Comparison of ENCODE assay signal across 9 mouse cellular contexts in the genomic region with DNA sequence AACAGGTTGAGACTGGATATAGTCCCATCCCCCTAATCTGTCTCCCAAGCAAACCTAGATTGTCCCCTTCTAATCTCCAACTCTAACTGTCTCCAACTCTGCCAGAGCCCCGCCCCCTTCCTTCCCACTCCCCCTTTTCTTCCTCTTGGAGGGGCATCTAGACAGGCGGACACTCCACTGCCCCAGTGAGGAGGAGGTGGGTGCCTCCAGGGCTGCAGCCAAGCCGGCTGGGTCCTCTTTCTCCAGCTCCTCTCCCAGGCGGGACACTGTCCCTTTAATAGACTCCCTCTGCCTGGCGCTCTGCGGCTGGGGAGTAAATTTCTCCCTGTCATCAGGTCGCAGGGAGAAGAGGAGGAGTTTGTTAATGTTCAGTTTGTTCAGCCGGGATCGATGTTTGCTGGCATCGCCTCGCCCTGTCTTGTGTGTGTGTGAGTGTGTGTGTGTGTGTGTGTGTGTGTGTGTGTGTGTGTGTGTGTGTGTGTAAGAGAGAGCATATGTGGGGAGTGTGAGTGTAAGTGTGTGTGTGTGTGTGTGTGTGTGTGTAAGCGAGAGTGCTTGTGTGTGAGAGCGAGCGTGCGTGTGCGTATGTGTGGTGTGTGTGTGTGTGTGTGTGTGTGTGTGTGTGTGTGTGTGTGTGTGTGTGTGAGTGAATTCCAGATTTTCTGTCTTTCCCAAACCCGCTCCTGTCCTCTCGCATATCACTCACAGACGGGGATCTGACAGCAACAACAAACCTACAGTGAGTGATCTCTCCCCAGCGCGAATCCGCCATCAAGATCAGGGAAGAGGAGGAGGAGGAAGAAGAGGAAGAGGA. TPM values are rescaled to one million over a fixed set of nuclear protein-coding genes. Genes with fewer than 3 reads are reported as not detected.
DNase-seq lines count a peak whose midpoint lies in the region; ATAC-seq lines count a peak whose summit lies in the region.
"Had no signal": no experiment of that assay in that cellular context is flagged by ENCODE, and none has a peak within 500 bp of the region (broad histone marks: within the 10 kb centered on the region; RNA-seq: fewer than 3 reads in every experiment).

TSS of gene Tshz2 (plus strand) at position 676 of the 814 bp plus-strand sequence.

- H3K27me3 ChIP-seq in embryonic facial prominence, embryonic 15.5 days = no peaks in the 10 kb centered on the region
- H3K27me3 ChIP-seq in heart, embryonic 11.5 days (ENCODE audit: control insufficient read depth, insufficient read depth, low read length) = no peaks in the 10 kb centered on the region
- peaks cover 27% of the 10 kb centered on the region for H3K27me3 ChIP-seq in liver, embryonic 12.5 days (replicated peaks)
- no peaks in the 10 kb centered on the region for H3K27me3 ChIP-seq in neural tube, embryonic 13.5 days

- H3K9me3 ChIP-seq in embryonic facial prominence, embryonic 15.5 days (replicated peaks) = no peaks in the 10 kb centered on the region
- H3K9me3 ChIP-seq in heart, embryonic 11.5 days (replicated peaks; ENCODE audit: control insufficient read depth, low read length) = no peaks in the 10 kb centered on the region
- H3K9me3 ChIP-seq in liver, embryonic 12.5 days (replicated peaks) = no peaks in the 10 kb centered on the region
- no peaks in the 10 kb centered on the region for H3K9me3 ChIP-seq in neural tube, embryonic 13.5 days

- peak within 1 kb of the TSS; percentile 75 for H3K9ac ChIP-seq in embryonic facial prominence, embryonic 15.5 days
- peak within 1 kb of the TSS; percentile 89 for H3K9ac ChIP-seq in heart, embryonic 11.5 days (ENCODE audit: low read depth, low read length)
- peak within 1 kb of the TSS; percentile 63 for H3K9ac ChIP-seq in liver, embryonic 12.5 days
- H3K9ac ChIP-seq in neural tube, embryonic 13.5 days = peak within 1 kb of the TSS; percentile 98

- peak; percentile 66 for DNase-seq in ovary, adult 18-20 months (ENCODE audit: low spot score)
- no peak for DNase-seq in ovary, postnatal 10 days (ENCODE audit: low spot score)
- peak; percentile 53 for DNase-seq in kidney, adult 9 months

- H3K36me3 ChIP-seq in embryonic facial prominence, embryonic 15.5 days = no peaks in the 10 kb centered on the region
- no peaks in the 10 kb centered on the region for H3K36me3 ChIP-seq in heart, embryonic 11.5 days (ENCODE audit: control insufficient read depth, insufficient read depth, low read length)
- no peaks in the 10 kb centered on the region for H3K36me3 ChIP-seq in liver, embryonic 12.5 days
- H3K36me3 ChIP-seq in neural tube, embryonic 13.5 days = no peaks in the 10 kb centered on the region

- peak within 1 kb of the TSS; percentile 66 for H3K4me3 ChIP-seq in embryonic facial prominence, embryonic 15.5 days (replicated peaks)
- peak within 1 kb of the TSS; percentile 64 for H3K4me3 ChIP-seq in heart, embryonic 11.5 days (ENCODE audit: low read depth, low read length)
- peak within 1 kb of the TSS; percentile 53 for H3K4me3 ChIP-seq in liver, embryonic 12.5 days
- H3K4me3 ChIP-seq in neural tube, embryonic 13.5 days = peak within 1 kb of the TSS; percentile 81

- peaks cover 17% of the 10 kb centered on the region for H3K4me1 ChIP-seq in embryonic facial prominence, embryonic 15.5 days
- H3K4me1 ChIP-seq in heart, embryonic 11.5 days (ENCODE audit: control insufficient read depth, insufficient read depth, low read length) = no peaks in the 10 kb centered on the region; the same call in 1 of the 2 replicates
- no peaks in the 10 kb centered on the region for H3K4me1 ChIP-seq in liver, embryonic 12.5 days
- peaks cover 42% of the 10 kb centered on the region for H3K4me1 ChIP-seq in neural tube, embryonic 13.5 days (replicated peaks)

- peak within 1 kb of the TSS; percentile 90 for H3K4me2 ChIP-seq in embryonic facial prominence, embryonic 15.5 days (replicated peaks)
- peak within 1 kb of the TSS; percentile 82 for H3K4me2 ChIP-seq in heart, embryonic 11.5 days
- H3K4me2 ChIP-seq in liver, embryonic 12.5 days = peak within 1 kb of the TSS; percentile 58
- H3K4me2 ChIP-seq in neural tube, embryonic 13.5 days = peak within 1 kb of the TSS; percentile 75

- peak within 1 kb of the TSS; percentile 87 for H3K27ac ChIP-seq in embryonic facial prominence, embryonic 15.5 days (replicated peaks)
- peak within 1 kb of the TSS; percentile 79 for H3K27ac ChIP-seq in heart, embryonic 11.5 days (ENCODE audit: low read depth, low read length)
- peak within 1 kb of the TSS; percentile 65 for H3K27ac ChIP-seq in liver, embryonic 12.5 days
- H3K27ac ChIP-seq in neural tube, embryonic 13.5 days (replicated peaks) = peak within 1 kb of the TSS; percentile 94

- WGBS in embryonic facial prominence, embryonic 15.5 days = under 1% methylated on average over 21 of the region's 22 CpGs
- 0% methylated on average over 22 of the region's 22 CpGs for WGBS in heart, embryonic 11.5 days (ENCODE audit: insufficient replicate concordance)
- WGBS in liver, embryonic 12.5 days (ENCODE audit: insufficient replicate concordance) = 1% methylated on average over 22 of the region's 22 CpGs
- WGBS in neural tube, embryonic 13.5 days = under 1% methylated on average over 17 of the region's 22 CpGs

- peak; percentile 74 for ATAC-seq in embryonic facial prominence, embryonic 15.5 days (ENCODE audit: insufficient number of reproducible peaks, low FRiP score, low TSS enrichment, low read depth)
- ATAC-seq in heart, embryonic 11.5 days (replicated peaks; ENCODE audit: insufficient number of reproducible peaks, low FRiP score, low TSS enrichment) = peak; percentile 69
- peak; percentile 70 for ATAC-seq in liver, embryonic 12.5 days
- ATAC-seq in neural tube, embryonic 13.5 days (ENCODE audit: low read depth) = peak; percentile 84
- no peak for ATAC-seq in megakaryocyte-erythroid progenitor cell, adult 5-6 weeks (replicated peaks; ENCODE audit: low FRiP score, low TSS enrichment, poor library complexity, severe bottlenecking)

RNA-seq across cellular contexts. Expression of gene Tshz2, which starts in this region (rescaled TPM):
- polyA plus RNA-seq in embryonic facial prominence, embryonic 15.5 days (2015; fragmentation: Nextera tagmentation; extraction: Ambion mirVana) = 10.1 and 10.5 TPM in 2 replicates
- polyA plus RNA-seq in heart, embryonic 11.5 days (2014; fragmentation: Nextera tagmentation; extraction: Ambion mirVana) = 3.3 and 5.3 TPM in 2 replicates
- polyA plus RNA-seq in liver, embryonic 12.5 days (2016; fragmentation: Nextera tagmentation; extraction: Ambion mirVana) = 2.9 and 3.5 TPM in 2 replicates
- 50.6 and 54.6 TPM in 2 replicates for polyA plus RNA-seq in neural tube, embryonic 13.5 days (2015; fragmentation: Nextera tagmentation; extraction: Ambion mirVana)
- not detected in 2 replicates for total RNA-seq in megakaryocyte-erythroid progenitor cell, adult 5-6 weeks (2014; fragmentation: Nextera tagmentation)
- not detected in 2 replicates for total RNA-seq in megakaryocyte-erythroid progenitor cell, adult 5-6 weeks (2017)
- total RNA-seq: neutrophil, adult 5-6 weeks had no signal
